Mouse (Mus musculus) ES-Bruce4 (cell line): Measurements from ENCODE around the gene Kcnip4.

Experiments
- CTCF ChIP-seq: IDR thresholded peaks from one replicate; pipeline ENCODE4 v1.8.1; 2011; ENCODE audit warnings: low read depth, low read length
- POLR2A ChIP-seq: IDR thresholded peaks from one replicate; pipeline ENCODE4 v1.8.1; 2011; ENCODE audit warnings: low read length; ENCODE audit not compliant: insufficient read depth

- no peak for TF ChIP-seq POLR2A
- TF ChIP-seq CTCF = no peak
These were observed 73.8 kb downstream of the Kcnip4 start for GRCm38 (mm10) chr5:49450876-49451275.
